Mouse (Mus musculus): ENCODE data around the gene Shtn1.

DNA sequence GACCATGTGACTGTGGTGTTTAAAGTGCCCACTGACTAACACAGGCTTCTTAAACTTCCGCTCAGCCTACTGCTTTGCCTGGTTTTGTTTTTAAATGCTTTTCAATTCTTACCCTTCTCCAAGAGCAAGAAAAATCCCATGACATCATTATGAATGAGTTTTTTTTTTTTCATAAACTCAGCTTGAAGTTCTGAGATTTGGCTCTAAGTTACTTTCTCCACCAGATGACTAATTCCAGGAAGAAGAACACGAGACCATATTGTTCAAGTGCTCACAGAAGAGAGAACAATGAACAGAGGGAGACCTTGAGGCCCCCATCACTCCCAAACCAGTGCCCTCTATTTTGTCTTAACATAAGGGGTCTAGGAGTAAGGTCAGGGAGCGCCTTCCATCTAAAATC, 39.1 kb downstream of the Shtn1 start:
- no peak for TF ChIP-seq CTCF (IDR thresholded peaks at IDR 0.05; ENCODE audit: borderline replicate concordance, control insufficient read depth, extremely low read depth, insufficient read depth, low read length, poor library complexity)
- TF ChIP-seq POLR2A (IDR thresholded peaks at IDR 0.05; ENCODE audit: control insufficient read depth, extremely low read depth, insufficient read depth, low read length, poor library complexity), result no peak

Data from thymus, adult 2 months (tissue).